Mouse (Mus musculus) ES-Bruce4 (cell line): ENCODE results near the gene Ski.

ENCODE experiments used
- CTCF ChIP-seq: IDR thresholded peaks from one replicate; pipeline ENCODE4 v1.8.1; 2011; ENCODE audit warnings: low read depth, low read length
- EP300 ChIP-seq: IDR thresholded peaks from 2 replicates; pipeline ENCODE4 v1.6.1; 2011; ENCODE audit warnings: low read depth, low read length; ENCODE audit not compliant: insufficient read depth
- POLR2A ChIP-seq: IDR thresholded peaks from one replicate; pipeline ENCODE4 v1.8.1; 2011; ENCODE audit warnings: low read length; ENCODE audit not compliant: insufficient read depth

DNA sequence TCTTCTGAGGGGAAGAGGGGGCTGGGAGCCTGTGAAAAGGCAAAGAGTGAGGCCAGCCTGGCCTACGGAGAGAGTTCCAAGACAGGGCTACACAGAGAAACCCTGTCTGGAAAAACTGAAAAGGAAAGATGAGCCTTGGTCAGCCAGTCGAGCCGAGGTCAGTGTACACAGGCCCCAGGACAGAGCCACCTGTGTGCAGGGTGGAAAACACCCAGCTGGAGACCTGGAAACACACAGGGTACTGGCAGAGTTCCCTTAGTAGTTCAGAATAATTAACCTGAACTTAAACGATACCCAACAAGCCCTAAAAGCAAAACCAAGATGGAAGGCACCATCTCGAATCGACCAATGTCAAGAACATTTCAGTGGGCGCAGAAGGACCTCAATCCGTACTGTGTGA is 83.9 kb downstream of the Ski start:
- TF ChIP-seq CTCF (no peak), POLR2A (no peak), EP300 (no peak)
